Mouse (Mus musculus): ENCODE measurements around the gene Lman1l. TPM values are rescaled to one million over a fixed set of nuclear protein-coding genes. Genes with fewer than 3 reads are reported as not detected.

Gene Lman1l
- polyA plus RNA-seq, 1 experiment from 2014 or later = not detected

- TF ChIP-seq CTCF (IDR thresholded peaks at IDR 0.05; ENCODE audit: low read depth) = peak; percentile 98
- TF ChIP-seq EP300 (IDR thresholded peaks at IDR 0.05; ENCODE audit: low read depth) = no peak
- 4% methylated on average over 11 of the region's 11 CpGs for WGBS (ENCODE audit: insufficient replicate concordance)
- peak; percentile 69 for ATAC-seq
- no peak overlapping the region for H3K9ac ChIP-seq (replicated peaks)
- no peak overlapping the region for H3K27ac ChIP-seq (ENCODE audit: low read depth)
- H3K4me1 ChIP-seq (ENCODE audit: insufficient read depth) = peaks cover 14% of the 10 kb centered on the region
- no peaks in the 10 kb centered on the region for H3K9me3 ChIP-seq (ENCODE audit: low read length)
- no peaks in the 10 kb centered on the region for H3K27me3 ChIP-seq (ENCODE audit: insufficient read depth, low read length)
- peak; percentile 95 for DNase-seq
- H3K36me3 ChIP-seq (replicated peaks; ENCODE audit: insufficient read depth, low read length) = no peaks in the 10 kb centered on the region
- peak overlapping the region; percentile 14; the same call in 1 of the 2 replicates for H3K4me2 ChIP-seq (ENCODE audit: low read depth, low read length)
- no peak overlapping the region for H3K4me3 ChIP-seq (ENCODE audit: low read depth, low read length)
Observed at GRCm38 (mm10) chr9:57655749-57656148, 35.2 kb upstream of the Lman1l start.

DNA sequence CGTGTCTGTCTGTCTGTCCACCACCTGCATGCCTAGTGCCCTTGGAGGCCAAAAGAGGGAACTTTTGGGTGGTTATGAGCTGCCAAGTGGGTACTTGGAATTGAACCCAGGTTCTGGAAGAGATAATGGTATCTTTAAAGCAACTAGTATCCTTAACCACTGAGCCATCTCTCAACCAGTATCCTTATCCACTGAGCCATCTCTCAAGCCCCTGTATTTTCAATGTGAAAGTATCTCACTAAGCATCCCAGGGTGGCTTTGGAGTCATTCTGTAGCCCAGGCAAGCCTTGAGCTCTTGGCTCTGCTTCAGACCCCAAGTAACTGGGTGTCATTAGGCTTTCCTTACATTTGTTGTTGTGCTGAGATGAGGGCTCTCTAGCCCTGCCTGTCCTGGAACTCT is 34.4 kb upstream of the Lman1l start:
- peaks cover 19% of the 10 kb centered on the region for H3K4me1 ChIP-seq (ENCODE audit: insufficient read depth)
- H3K4me3 ChIP-seq (ENCODE audit: low read depth, low read length) = no peak overlapping the region
- H3K36me3 ChIP-seq (replicated peaks; ENCODE audit: insufficient read depth, low read length) = no peaks in the 10 kb centered on the region
- ATAC-seq = no peak
- TF ChIP-seq EP300 (IDR thresholded peaks at IDR 0.05; ENCODE audit: low read depth) (no peak), CTCF (IDR thresholded peaks at IDR 0.05; ENCODE audit: low read depth) (no peak)
- H3K9me3 ChIP-seq (ENCODE audit: low read length) = no peaks in the 10 kb centered on the region
- no peak for DNase-seq
- no peak overlapping the region for H3K9ac ChIP-seq (replicated peaks)
- H3K27me3 ChIP-seq (ENCODE audit: insufficient read depth, low read length) = no peaks in the 10 kb centered on the region
- H3K4me2 ChIP-seq (ENCODE audit: low read depth, low read length) = no peak overlapping the region
- 88% methylated on average over 1 of the region's 1 CpGs for WGBS (ENCODE audit: insufficient replicate concordance)
- no peak overlapping the region for H3K27ac ChIP-seq (ENCODE audit: low read depth)

- no peak within 1 kb of the TSS for H3K4me2 ChIP-seq (ENCODE audit: low read depth, low read length)
- no peak within 1 kb of the TSS for H3K9ac ChIP-seq (replicated peaks)
- H3K4me3 ChIP-seq (ENCODE audit: low read depth, low read length) = no peak within 1 kb of the TSS
- DNase-seq (no peak), ATAC-seq (no peak)
- no peaks in the 10 kb centered on the region for H3K9me3 ChIP-seq (ENCODE audit: low read length)
- peak within 1 kb of the TSS; percentile 64; the same call in 1 of the 2 replicates for H3K27ac ChIP-seq (ENCODE audit: low read depth)
- TF ChIP-seq CTCF (IDR thresholded peaks at IDR 0.05; ENCODE audit: low read depth) = no peak
- WGBS (ENCODE audit: insufficient replicate concordance) = 69% methylated on average over 5 of the region's 5 CpGs
- H3K4me1 ChIP-seq (ENCODE audit: insufficient read depth) = peaks cover 24% of the 10 kb centered on the region
- no peaks in the 10 kb centered on the region for H3K36me3 ChIP-seq (replicated peaks; ENCODE audit: insufficient read depth, low read length)
- H3K27me3 ChIP-seq (ENCODE audit: insufficient read depth, low read length) = no peaks in the 10 kb centered on the region
Observed at GRCm38 (mm10) chr9:57653283-57653682, 32.7 kb upstream of the Lman1l start, which contains the start of gene Csk. Gene Csk, minus strand, starts transcription at chr9:57653631.

GRCm38 (mm10) chr9:57652855-57653254 is 32.3 kb upstream of the Lman1l start:
- Histone ChIP-seq H3K9me3 (ENCODE audit: low read length) (no peaks in the 10 kb centered on the region), H3K4me3 (ENCODE audit: low read depth, low read length) (no peak overlapping the region), H3K4me2 (ENCODE audit: low read depth, low read length) (no peak overlapping the region), H3K27ac (ENCODE audit: low read depth) (peak overlapping the region; percentile 64; the same call in 1 of the 2 replicates), H3K9ac (replicated peaks) (no peak overlapping the region), H3K36me3 (replicated peaks; ENCODE audit: insufficient read depth, low read length) (no peaks in the 10 kb centered on the region), H3K27me3 (ENCODE audit: insufficient read depth, low read length) (no peaks in the 10 kb centered on the region), H3K4me1 (ENCODE audit: insufficient read depth) (peaks cover 24% of the 10 kb centered on the region)
- no peak for DNase-seq
- ATAC-seq = no peak
- WGBS (ENCODE audit: insufficient replicate concordance) = 73% methylated on average over 3 of the region's 3 CpGs
- no peak for TF ChIP-seq CTCF (IDR thresholded peaks at IDR 0.05; ENCODE audit: low read depth)
- no peak for TF ChIP-seq EP300 (IDR thresholded peaks at IDR 0.05; ENCODE audit: low read depth)

GRCm38 (mm10) chr9:57652351-57652750 is 31.8 kb upstream of the Lman1l start:
- 62% methylated on average over 9 of the region's 9 CpGs for WGBS (ENCODE audit: insufficient replicate concordance)
- Histone ChIP-seq H3K9ac (replicated peaks) (no peak overlapping the region), H3K9me3 (ENCODE audit: low read length) (no peaks in the 10 kb centered on the region), H3K27ac (ENCODE audit: low read depth) (peak overlapping the region; percentile 64; the same call in 1 of the 2 replicates), H3K4me1 (ENCODE audit: insufficient read depth) (peaks cover 26% of the 10 kb centered on the region), H3K4me2 (ENCODE audit: low read depth, low read length) (no peak overlapping the region), H3K27me3 (ENCODE audit: insufficient read depth, low read length) (no peaks in the 10 kb centered on the region), H3K4me3 (ENCODE audit: low read depth, low read length) (no peak overlapping the region), H3K36me3 (replicated peaks; ENCODE audit: insufficient read depth, low read length) (no peaks in the 10 kb centered on the region)
- TF ChIP-seq CTCF (IDR thresholded peaks at IDR 0.05; ENCODE audit: low read depth) (no peak), EP300 (IDR thresholded peaks at IDR 0.05; ENCODE audit: low read depth) (no peak)
- ATAC-seq (no peak), DNase-seq (no peak)

DNA sequence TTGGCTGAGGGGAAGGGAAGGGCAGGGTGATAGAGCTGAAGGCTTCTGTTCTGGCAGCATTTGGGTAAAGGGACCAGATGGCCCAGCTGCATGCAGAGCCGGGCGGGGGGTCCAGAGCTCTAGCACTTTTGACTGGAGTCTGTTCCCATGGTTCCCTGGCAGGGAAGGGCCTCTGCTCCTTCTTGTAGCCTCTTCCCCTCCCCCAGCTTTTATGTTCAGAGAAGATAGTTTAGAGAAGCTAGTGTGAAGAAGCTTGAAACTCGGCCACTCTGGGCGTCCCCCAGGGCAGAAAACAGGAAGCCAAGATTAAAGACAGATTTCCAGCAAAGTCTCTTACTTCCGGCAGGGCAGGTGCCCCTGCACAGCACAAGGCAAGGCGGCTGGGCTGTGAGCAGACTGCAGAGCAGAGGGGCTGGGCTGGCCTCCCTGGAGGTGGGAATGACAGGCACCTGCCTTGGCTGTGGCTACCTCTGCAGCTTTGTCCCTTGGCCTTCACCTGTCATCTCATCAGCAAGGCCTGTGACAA is 30.3 kb upstream of the Lman1l start:
- peak; percentile 46 for DNase-seq
- Histone ChIP-seq H3K9me3 (ENCODE audit: low read length) (no peaks in the 10 kb centered on the region), H3K36me3 (replicated peaks; ENCODE audit: insufficient read depth, low read length) (no peaks in the 10 kb centered on the region), H3K27ac (ENCODE audit: low read depth) (peak overlapping the region; percentile 89), H3K4me1 (ENCODE audit: insufficient read depth) (peaks cover 36% of the 10 kb centered on the region), H3K9ac (replicated peaks) (peak overlapping the region; percentile 48), H3K27me3 (ENCODE audit: insufficient read depth, low read length) (no peaks in the 10 kb centered on the region), H3K4me2 (ENCODE audit: low read depth, low read length) (peak overlapping the region; percentile 45), H3K4me3 (ENCODE audit: low read depth, low read length) (no peak overlapping the region)
- TF ChIP-seq EP300 (IDR thresholded peaks at IDR 0.05; ENCODE audit: low read depth) = no peak
- no peak for TF ChIP-seq CTCF (IDR thresholded peaks at IDR 0.05; ENCODE audit: low read depth)
- ATAC-seq = peak; percentile 45; the same call in 1 of the 2 replicates
- WGBS (ENCODE audit: insufficient replicate concordance) = 16% methylated on average over 6 of the region's 6 CpGs

Measured in liver, postnatal 0 days (tissue).